Mouse (Mus musculus) midbrain, embryonic 13.5 days (tissue): ENCODE data around the gene Aspdh. TPM values are rescaled to one million over a fixed set of nuclear protein-coding genes. Genes with fewer than 3 reads are reported as not detected.

ENCODE experiments used
- ATAC-seq: fragments of 200-750 bp; cut with Nextera tagmentation; 2 replicates; pipeline ENCODE4 v1.8.0; 2017; ENCODE audit warnings: mild to moderate bottlenecking, moderate TSS enrichment, moderate library complexity
- H3K27ac ChIP-seq: fragments of 300-500 bp; sonication (generic); 2 replicates; pipeline ENCODE4 v1.5.1; 2015; ENCODE audit warnings: inconsistent platforms, mild to moderate bottlenecking, moderate library complexity
- H3K27me3 ChIP-seq: fragments of 300-500 bp; sonication (generic); 2 replicates; pipeline ENCODE4 v1.6.1; 2015; ENCODE audit warnings: mild to moderate bottlenecking, inconsistent platforms
- H3K36me3 ChIP-seq: fragments of 300-500 bp; sonication (generic); 2 replicates; pipeline ENCODE4 v1.6.1; 2015; ENCODE audit warnings: mild to moderate bottlenecking, inconsistent platforms
- H3K4me1 ChIP-seq: fragments of 300-500 bp; sonication (generic); replicated peaks from 2 replicates; pipeline ENCODE4 v1.6.1; 2015; ENCODE audit warnings: inconsistent platforms
- H3K4me2 ChIP-seq: fragments of 300-500 bp; sonication (generic); replicated peaks from 2 replicates; pipeline ENCODE4 v1.6.1; 2015; ENCODE audit warnings: moderate library complexity, mild to moderate bottlenecking, inconsistent platforms
- H3K4me3 ChIP-seq: fragments of 300-500 bp; sonication (generic); replicated peaks from 2 replicates; pipeline ENCODE4 v1.5.1; 2015; ENCODE audit warnings: mild to moderate bottlenecking, inconsistent platforms
- H3K9ac ChIP-seq: fragments of 300-500 bp; sonication (generic); replicated peaks from 2 replicates; pipeline ENCODE4 v1.6.1; 2015; ENCODE audit warnings: mild to moderate bottlenecking, inconsistent platforms
- H3K9me3 ChIP-seq: fragments of 300-500 bp; sonication (generic); 2 replicates; pipeline ENCODE4 v1.6.1; 2016; ENCODE audit warnings: mild to moderate bottlenecking, inconsistent platforms
- WGBS: fragments of 180-500 bp; shearing (Covaris S2); methylation state at CpG from one replicate; pipeline ENCODE4 v1.1.7; 2015; 5-methylcytosine and 5-hydroxymethylcytosine counted together
- polyA plus RNA-seq: library from polyadenylated mRNA; unstranded; fragments of >200 nt; fragmentation: Nextera tagmentation; extraction: Ambion mirVana; gene quantifications from 2 replicates; pipeline ENCODE4 v1.2.1, GENCODE M21; 2015

The Aspdh gene
- polyA plus RNA-seq, 1 experiment from 2014 or later: 10.8 TPM

GRCm38 (mm10) chr7:44456302-44456701, 8.9 kb upstream of the Aspdh start:
- Histone ChIP-seq H3K27ac (no peak overlapping the region), H3K4me2 (no peak overlapping the region), H3K4me3 (no peak overlapping the region), H3K36me3 (peaks cover 87% of the 10 kb centered on the region), H3K27me3 (peaks cover 3% of the 10 kb centered on the region; the same call in 1 of the 2 replicates), H3K9ac (no peak overlapping the region), H3K4me1 (peaks cover 25% of the 10 kb centered on the region), H3K9me3 (no peaks in the 10 kb centered on the region)
- WGBS: 88% methylated on average over 1 of the region's 1 CpGs
- ATAC-seq: no peak

- no peak for ATAC-seq
- peaks cover 90% of the 10 kb centered on the region for H3K36me3 ChIP-seq
- 79% methylated on average over 6 of the region's 6 CpGs for WGBS
These were observed 5.1 kb upstream of the Aspdh start for GRCm38 (mm10) chr7:44460067-44460466.

GRCm38 (mm10) chr7:44460767-44461502, 4.3 kb upstream of the Aspdh start:
- 87% methylated on average over 31 of the region's 31 CpGs for WGBS
- H3K4me3 ChIP-seq: no peak overlapping the region
- H3K27me3 ChIP-seq: peaks cover 10% of the 10 kb centered on the region; the same call in 1 of the 2 replicates
- no peak for ATAC-seq
- H3K4me2 ChIP-seq: no peak overlapping the region
- no peaks in the 10 kb centered on the region for H3K9me3 ChIP-seq
- H3K4me1 ChIP-seq: peaks cover 42% of the 10 kb centered on the region
- no peak overlapping the region for H3K9ac ChIP-seq
- H3K27ac ChIP-seq: no peak overlapping the region
- H3K36me3 ChIP-seq: peaks cover 83% of the 10 kb centered on the region

More at GRCm38 (mm10) chr7:44460067-44460466, 5.1 kb upstream of the Aspdh start:
- Histone ChIP-seq H3K4me3 (no peak overlapping the region), H3K9ac (no peak overlapping the region), H3K4me1 (peaks cover 33% of the 10 kb centered on the region), H3K9me3 (no peaks in the 10 kb centered on the region), H3K4me2 (no peak overlapping the region), H3K27ac (no peak overlapping the region), H3K27me3 (peaks cover 10% of the 10 kb centered on the region; the same call in 1 of the 2 replicates)

- Histone ChIP-seq H3K27me3 (peaks cover 10% of the 10 kb centered on the region; the same call in 1 of the 2 replicates), H3K4me3 (no peak overlapping the region), H3K27ac (no peak overlapping the region), H3K36me3 (peaks cover 77% of the 10 kb centered on the region), H3K4me2 (no peak overlapping the region), H3K4me1 (peaks cover 47% of the 10 kb centered on the region), H3K9me3 (no peaks in the 10 kb centered on the region), H3K9ac (peak overlapping the region; percentile 52)
- no peak for ATAC-seq
- WGBS: 76% methylated on average over 50 of the region's 57 CpGs
These were observed 3.5 kb upstream of the Aspdh start for GRCm38 (mm10) chr7:44461503-44462217.

- no peak for ATAC-seq
- H3K27ac ChIP-seq: peak overlapping the region; percentile 9; the same call in 1 of the 2 replicates
- peaks cover 55% of the 10 kb centered on the region for H3K4me1 ChIP-seq
These were observed 2.8 kb upstream of the Aspdh start for GRCm38 (mm10) chr7:44462218-44463055.

GRCm38 (mm10) chr7:44463056-44463425, 2.1 kb upstream of the Aspdh start:
- WGBS: 51% methylated on average over 8 of the region's 8 CpGs
- no peaks in the 10 kb centered on the region for H3K9me3 ChIP-seq
- no peak overlapping the region for H3K4me2 ChIP-seq
- H3K9ac ChIP-seq: no peak overlapping the region
- peaks cover 63% of the 10 kb centered on the region for H3K36me3 ChIP-seq
- H3K4me1 ChIP-seq: peaks cover 56% of the 10 kb centered on the region
- peak overlapping the region; percentile 92 for H3K27ac ChIP-seq
- no peak overlapping the region for H3K4me3 ChIP-seq
- no peak for ATAC-seq
- H3K27me3 ChIP-seq: peaks cover 10% of the 10 kb centered on the region; the same call in 1 of the 2 replicates

More at GRCm38 (mm10) chr7:44462218-44463055, 2.8 kb upstream of the Aspdh start:
- 26% methylated on average over 70 of the region's 77 CpGs for WGBS
- peak overlapping the region; percentile 52 for H3K9ac ChIP-seq
- H3K36me3 ChIP-seq: peaks cover 69% of the 10 kb centered on the region
- H3K27me3 ChIP-seq: peaks cover 10% of the 10 kb centered on the region; the same call in 1 of the 2 replicates
- H3K4me2 ChIP-seq: no peak overlapping the region
- H3K9me3 ChIP-seq: no peaks in the 10 kb centered on the region
- no peak overlapping the region for H3K4me3 ChIP-seq

GRCm38 (mm10) chr7:44463556-44464225, 1.5 kb upstream of the Aspdh start:
- no peak overlapping the region for H3K4me2 ChIP-seq

GRCm38 (mm10) chr7:44464511-44464910, 680 bp upstream of the Aspdh start:
- Histone ChIP-seq H3K4me3 (no peak overlapping the region), H3K27me3 (peaks cover 10% of the 10 kb centered on the region; the same call in 1 of the 2 replicates), H3K9me3 (no peaks in the 10 kb centered on the region), H3K27ac (peak overlapping the region; percentile 92), H3K36me3 (peaks cover 48% of the 10 kb centered on the region), H3K4me2 (peak overlapping the region; percentile 27), H3K9ac (peak overlapping the region; percentile 47), H3K4me1 (peaks cover 68% of the 10 kb centered on the region)
- ATAC-seq: no peak
- whole genome bisulfite sequencing: 5% methylated on average over 4 of the region's 4 CpGs

More at GRCm38 (mm10) chr7:44463556-44464225, 1.5 kb upstream of the Aspdh start:
- 87% methylated on average over 10 of the region's 10 CpGs for WGBS
- ATAC-seq: no peak
- peaks cover 10% of the 10 kb centered on the region; the same call in 1 of the 2 replicates for H3K27me3 ChIP-seq
- H3K36me3 ChIP-seq: peaks cover 56% of the 10 kb centered on the region
- no peaks in the 10 kb centered on the region for H3K9me3 ChIP-seq
- no peak overlapping the region for H3K4me3 ChIP-seq
- peaks cover 60% of the 10 kb centered on the region for H3K4me1 ChIP-seq
- peak overlapping the region; percentile 92 for H3K27ac ChIP-seq
- peak overlapping the region; percentile 47 for H3K9ac ChIP-seq

- ATAC-seq: no peak
- Histone ChIP-seq H3K9ac (no peak overlapping the region), H3K4me3 (no peak overlapping the region), H3K4me2 (no peak overlapping the region), H3K27me3 (peaks cover 8% of the 10 kb centered on the region; the same call in 1 of the 2 replicates), H3K9me3 (no peaks in the 10 kb centered on the region), H3K4me1 (peaks cover 78% of the 10 kb centered on the region), H3K36me3 (peaks cover 31% of the 10 kb centered on the region), H3K27ac (peak overlapping the region; percentile 92)
- 76% methylated on average over 10 of the region's 10 CpGs for WGBS
These were observed 1.1 kb downstream of the Aspdh start for GRCm38 (mm10) chr7:44466006-44466887.

GRCm38 (mm10) chr7:44466888-44467311, 1.7 kb downstream of the Aspdh start:
- H3K9me3 ChIP-seq: no peaks in the 10 kb centered on the region
- H3K4me3 ChIP-seq: no peak overlapping the region
- H3K4me2 ChIP-seq: no peak overlapping the region
- peak overlapping the region; percentile 92 for H3K27ac ChIP-seq
- peaks cover 24% of the 10 kb centered on the region for H3K36me3 ChIP-seq
- ATAC-seq: peak; percentile 1; the same call in 1 of the 2 replicates
- 78% methylated on average over 16 of the region's 16 CpGs for WGBS
- H3K27me3 ChIP-seq: 0 out of 2 replicates have a peak, but pooled peaks cover 1% of the 10 kb centered on the region
- no peak overlapping the region for H3K9ac ChIP-seq
- H3K4me1 ChIP-seq: peaks cover 78% of the 10 kb centered on the region
